Mouse (Mus musculus) testis, adult 2 months (tissue): ENCODE results near the gene Pstpip1. TPM values are rescaled to one million over a fixed set of nuclear protein-coding genes. Genes with fewer than 3 reads are reported as not detected.

ENCODE experiments used
- H3K27ac ChIP-seq: fragments of 200-500 bp; 2 replicates; pipeline ENCODE4 v1.5.1; 2012; ENCODE audit warnings: low read depth, low read length; ENCODE audit not compliant: control insufficient read depth, insufficient read depth
- H3K27me3 ChIP-seq: fragments of 200-500 bp; 2 replicates; pipeline ENCODE4 v1.6.1; 2012; ENCODE audit warnings: mild to moderate bottlenecking, low read length, moderate library complexity; ENCODE audit not compliant: control insufficient read depth, insufficient read depth
- H3K36me3 ChIP-seq: fragments of 200-500 bp; 2 replicates; pipeline ENCODE4 v1.6.1; 2012; ENCODE audit warnings: mild to moderate bottlenecking, low read length; ENCODE audit not compliant: control insufficient read depth, insufficient read depth
- H3K4me1 ChIP-seq: fragments of 200-500 bp; 2 replicates; pipeline ENCODE4 v1.6.1; 2012; ENCODE audit warnings: low read length; ENCODE audit not compliant: control insufficient read depth, insufficient read depth
- H3K4me3 ChIP-seq: fragments of 200-500 bp; 2 replicates; pipeline ENCODE4 v1.5.1; 2012; ENCODE audit warnings: low read depth, mild to moderate bottlenecking, low read length, moderate library complexity, mixed read lengths; ENCODE audit not compliant: control insufficient read depth
- CTCF ChIP-seq: fragments of 200-500 bp; IDR thresholded peaks from 2 replicates; pipeline ENCODE4 v1.5.1; 2012; ENCODE audit warnings: low read depth, mild to moderate bottlenecking, inconsistent platforms, low read length, moderate library complexity; ENCODE audit not compliant: control insufficient read depth, insufficient read depth, insufficient replicate concordance
- POLR2A ChIP-seq: fragments of 200-500 bp; IDR thresholded peaks from 2 replicates; pipeline ENCODE4 v1.6.1; 2012; ENCODE audit warnings: low read depth, mild to moderate bottlenecking, inconsistent platforms, low read length, moderate library complexity; ENCODE audit not compliant: control insufficient read depth
- polyA plus RNA-seq: library from polyadenylated mRNA; depleted of rRNA; stranded (reverse); fragments of >200 nt; gene quantifications from 2 replicates; pipeline ENCODE4 v1.2.3, GENCODE M21; 2012

The Pstpip1 gene
- polyA plus RNA-seq, 1 experiment, result 3.6 TPM

DNA sequence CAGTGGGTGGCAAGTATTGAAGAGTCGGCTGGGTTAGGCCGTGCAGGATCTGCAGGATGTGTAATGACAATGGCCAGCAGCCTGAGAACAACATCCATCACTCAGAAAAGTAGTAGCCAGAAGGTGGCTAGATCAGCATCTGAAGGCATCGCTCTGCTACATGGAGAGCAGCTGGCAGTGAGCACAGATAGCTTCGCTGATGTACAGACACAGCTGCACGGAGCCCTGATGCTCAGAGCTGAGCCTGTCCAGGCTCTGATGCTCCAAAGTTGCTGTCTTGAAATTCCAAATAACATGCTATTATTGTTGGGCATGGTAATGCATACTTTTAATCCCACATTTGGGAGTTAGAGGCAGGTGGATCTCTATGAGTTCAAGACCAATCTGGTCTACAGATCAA, 3.2 kb upstream of the Pstpip1 start:
- TF ChIP-seq POLR2A, result no peak
- no peak overlapping the region for H3K27ac ChIP-seq
- no peaks in the 10 kb centered on the region for H3K27me3 ChIP-seq
- H3K36me3 ChIP-seq, result no peaks in the 10 kb centered on the region
- no peak overlapping the region for H3K4me3 ChIP-seq
- peaks cover 10% of the 10 kb centered on the region for H3K4me1 ChIP-seq

- TF ChIP-seq CTCF (no peak), POLR2A (no peak)
- Histone ChIP-seq H3K36me3 (no peaks in the 10 kb centered on the region), H3K4me1 (peaks cover 10% of the 10 kb centered on the region), H3K4me3 (no peak overlapping the region), H3K27ac (no peak overlapping the region), H3K27me3 (no peaks in the 10 kb centered on the region)
Measured at GRCm38 (mm10) chr9:56090546-56091225, 924 bp downstream of the Pstpip1 start.

- H3K4me1 ChIP-seq, result peaks cover 10% of the 10 kb centered on the region
- no peaks in the 10 kb centered on the region for H3K27me3 ChIP-seq
- H3K4me3 ChIP-seq, result no peak overlapping the region
- TF ChIP-seq POLR2A, result no peak
- peak; percentile 47; the same call in 1 of the 2 replicates for TF ChIP-seq CTCF
- H3K27ac ChIP-seq, result no peak overlapping the region
- H3K36me3 ChIP-seq, result no peaks in the 10 kb centered on the region
Measured at GRCm38 (mm10) chr9:56092102-56092501, 2.3 kb downstream of the Pstpip1 start.

GRCm38 (mm10) chr9:56097584-56098298, 8.0 kb downstream of the Pstpip1 start:
- Histone ChIP-seq H3K36me3 (no peaks in the 10 kb centered on the region), H3K4me1 (no peaks in the 10 kb centered on the region; the same call in 1 of the 2 replicates), H3K4me3 (no peak overlapping the region), H3K27ac (no peak overlapping the region), H3K27me3 (no peaks in the 10 kb centered on the region)
- TF ChIP-seq POLR2A, result no peak
- TF ChIP-seq CTCF, result no peak

GRCm38 (mm10) chr9:56100041-56100522, 10.3 kb downstream of the Pstpip1 start:
- Histone ChIP-seq H3K4me1 (no peaks in the 10 kb centered on the region; the same call in 1 of the 2 replicates), H3K4me3 (no peak overlapping the region), H3K27me3 (no peaks in the 10 kb centered on the region), H3K36me3 (no peaks in the 10 kb centered on the region), H3K27ac (no peak overlapping the region)
- TF ChIP-seq CTCF, result no peak
- TF ChIP-seq POLR2A, result no peak

DNA sequence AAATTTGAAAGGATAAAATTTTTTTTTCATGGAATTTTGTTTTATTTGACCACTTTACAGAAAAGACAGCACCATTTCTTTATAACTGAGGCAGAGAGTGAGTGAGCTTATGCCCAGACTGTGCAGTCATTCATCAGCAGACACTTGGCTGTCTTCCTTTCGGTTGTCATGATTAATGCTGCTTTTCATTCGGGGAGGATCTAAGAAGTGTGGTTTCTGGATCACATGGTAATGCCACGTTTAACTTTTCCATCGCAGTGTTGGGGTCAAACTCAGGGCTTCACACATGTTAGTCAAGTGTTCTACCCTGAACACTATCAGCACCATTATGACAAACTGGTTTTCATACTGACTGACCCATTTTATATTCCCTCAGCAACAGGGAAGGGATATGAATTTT, 11.3 kb downstream of the Pstpip1 start:
- Histone ChIP-seq H3K36me3 (no peaks in the 10 kb centered on the region), H3K4me3 (no peak overlapping the region), H3K27ac (no peak overlapping the region), H3K27me3 (no peaks in the 10 kb centered on the region), H3K4me1 (no peaks in the 10 kb centered on the region; the same call in 1 of the 2 replicates)
- no peak for TF ChIP-seq POLR2A
- no peak for TF ChIP-seq CTCF

GRCm38 (mm10) chr9:56104921-56105320, 15.2 kb downstream of the Pstpip1 start:
- H3K4me3 ChIP-seq, result no peak overlapping the region
- no peaks in the 10 kb centered on the region for H3K27me3 ChIP-seq
- TF ChIP-seq CTCF, result no peak
- TF ChIP-seq POLR2A, result no peak
- no peaks in the 10 kb centered on the region for H3K36me3 ChIP-seq
- no peak overlapping the region for H3K27ac ChIP-seq
- no peaks in the 10 kb centered on the region; the same call in 1 of the 2 replicates for H3K4me1 ChIP-seq
